Mouse (Mus musculus): ENCODE data around the gene Rftn1.

- TF ChIP-seq POLR2A (IDR thresholded peaks at IDR 0.05; ENCODE audit: low read depth, low read length): no peak
- TF ChIP-seq CTCF (IDR thresholded peaks at IDR 0.05; ENCODE audit: extremely low read depth, insufficient read depth, insufficient read length, insufficient replicate concordance): no peak
These were observed 143.3 kb downstream of the Rftn1 start for GRCm38 (mm10) chr17:50047182-50047581.

Measured in spleen, adult 2 months (tissue).